In the genomic region with DNA sequence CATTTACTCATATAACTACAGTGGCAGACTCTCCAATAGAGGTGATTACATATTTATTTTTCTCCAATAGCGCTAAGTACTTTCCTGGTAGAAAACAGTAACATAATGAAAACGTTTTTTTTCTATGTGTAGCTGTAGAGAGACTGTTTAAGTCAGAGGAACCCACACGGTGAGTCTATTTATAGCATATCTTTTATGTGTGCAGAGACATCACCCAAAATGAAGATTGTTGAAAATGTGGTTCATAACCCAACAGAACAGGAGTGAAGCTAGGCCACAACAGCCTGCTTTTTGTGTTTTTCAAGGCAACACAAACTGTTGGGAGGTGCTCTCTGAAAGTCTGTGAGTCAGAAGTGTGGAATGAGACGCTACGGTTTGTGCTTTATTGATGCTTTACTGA, we compare ENCODE assay signal across 24 mouse cellular contexts. TPM values are rescaled to one million over a fixed set of nuclear protein-coding genes. Genes with fewer than 3 reads are reported as not detected.
DNase-seq lines count a peak whose midpoint lies in the region; ATAC-seq lines count a peak whose summit lies in the region.
"Had no signal": no experiment of that assay in that cellular context is flagged by ENCODE, and none has a peak within 500 bp of the region (broad histone marks: within the 10 kb centered on the region; RNA-seq: fewer than 3 reads in every experiment).

No protein-coding gene starts in this region.

- no peak overlapping the region for H3K4me3 ChIP-seq in heart, embryonic 15.5 days
- H3K4me3 ChIP-seq in heart, embryonic 10.5 days: no peak overlapping the region
- H3K4me3 ChIP-seq: embryonic facial prominence, embryonic 13.5 days; erythroblast, embryonic 14.5 days; forebrain, embryonic 12.5 days; midbrain, embryonic 15.5 days; neural tube, embryonic 13.5 days; stomach, embryonic 15.5 days had no signal

- ATAC-seq in heart, embryonic 15.5 days (replicated peaks; ENCODE audit: insufficient number of reproducible peaks, insufficient read depth, low FRiP score, low read depth): no peak
- peak; percentile 63 for ATAC-seq in CD4-positive, CD25-positive, alpha-beta regulatory T cell, adult 4 months
- ATAC-seq: midbrain, embryonic 15.5 days had no signal

- WGBS in heart, embryonic 15.5 days: 50% methylated on average over 5 of the region's 5 CpGs
- WGBS in heart, embryonic 10.5 days: 68% methylated on average over 5 of the region's 5 CpGs

- H3K27me3 ChIP-seq in heart, embryonic 15.5 days: no peaks in the 10 kb centered on the region
- no peaks in the 10 kb centered on the region for H3K27me3 ChIP-seq in heart, embryonic 10.5 days (ENCODE audit: insufficient read depth, poor library complexity, severe bottlenecking)
- H3K27me3 ChIP-seq: embryonic facial prominence, embryonic 13.5 days; forebrain, embryonic 12.5 days; midbrain, embryonic 15.5 days; neural tube, embryonic 13.5 days; stomach, embryonic 15.5 days had no signal

- H3K27ac ChIP-seq in heart, embryonic 15.5 days: peak overlapping the region; percentile 37; the same call in 1 of the 2 replicates
- H3K27ac ChIP-seq in heart, embryonic 10.5 days: no peak overlapping the region
- H3K27ac ChIP-seq: embryonic facial prominence, embryonic 13.5 days; forebrain, embryonic 12.5 days; kidney, postnatal 0 days; macrophage; midbrain, embryonic 15.5 days; neural tube, embryonic 13.5 days; stomach, embryonic 15.5 days had no signal

- no peak for DNase-seq in heart, embryonic 10.5 days (ENCODE audit: low spot score)
- DNase-seq in CD4-positive helper T cell, adult 2 months (ENCODE audit: low read depth, low spot score): peak; percentile 55
- DNase-seq in naive thymus-derived CD4-positive, alpha-beta T cell, adult 2 months (ENCODE audit: low read depth): peak; percentile 75
- DNase-seq in MN1 (ENCODE audit: low spot score): no peak
- DNase-seq in adrenal gland, postnatal 10 days: no peak
- DNase-seq: adrenal gland, adult 2 months; B cell, adult 2 months; cerebellum, adult 2 months; cerebellum, postnatal 36 days; embryo, embryonic 11 days; gastrocnemius, postnatal 14 days; heart, postnatal 10 days; kidney, adult 2 months; retina, postnatal 1 day had no signal

- no peaks in the 10 kb centered on the region for H3K36me3 ChIP-seq in heart, embryonic 15.5 days
- no peaks in the 10 kb centered on the region for H3K36me3 ChIP-seq in heart, embryonic 10.5 days
- H3K36me3 ChIP-seq: embryonic facial prominence, embryonic 13.5 days; forebrain, embryonic 12.5 days; midbrain, embryonic 15.5 days; neural tube, embryonic 13.5 days; stomach, embryonic 15.5 days had no signal

- H3K4me2 ChIP-seq in heart, embryonic 15.5 days: no peak overlapping the region
- H3K4me2 ChIP-seq: embryonic facial prominence, embryonic 13.5 days; forebrain, embryonic 12.5 days; midbrain, embryonic 15.5 days; neural tube, embryonic 13.5 days; stomach, embryonic 15.5 days had no signal

- H3K9me3 ChIP-seq in heart, embryonic 15.5 days (replicated peaks): no peaks in the 10 kb centered on the region
- H3K9me3 ChIP-seq in heart, embryonic 10.5 days: no peaks in the 10 kb centered on the region
- H3K9me3 ChIP-seq: embryonic facial prominence, embryonic 13.5 days; forebrain, embryonic 12.5 days; midbrain, embryonic 15.5 days; neural tube, embryonic 13.5 days; stomach, embryonic 15.5 days had no signal

- peaks cover 29% of the 10 kb centered on the region for H3K4me1 ChIP-seq in heart, embryonic 15.5 days (replicated peaks)
- peaks cover 16% of the 10 kb centered on the region for H3K4me1 ChIP-seq in heart, embryonic 10.5 days
- H3K4me1 ChIP-seq: embryonic facial prominence, embryonic 13.5 days; forebrain, embryonic 12.5 days; midbrain, embryonic 15.5 days; neural tube, embryonic 13.5 days; stomach, embryonic 15.5 days had no signal

- H3K9ac ChIP-seq in heart, embryonic 15.5 days: no peak overlapping the region
- H3K9ac ChIP-seq: embryonic facial prominence, embryonic 13.5 days; forebrain, embryonic 12.5 days; midbrain, embryonic 15.5 days; neural tube, embryonic 13.5 days; stomach, embryonic 15.5 days had no signal

RNA-seq across cellular contexts. Expression of a gene that starts 24.2 kb away (rescaled TPM):
- 2.9 and 3.6 TPM in 2 replicates for polyA plus RNA-seq in heart, embryonic 15.5 days (2015; fragmentation: Nextera tagmentation; extraction: Ambion mirVana)
- 3.0 and 3.8 TPM in 2 replicates for polyA plus RNA-seq in heart, embryonic 10.5 days (2016; fragmentation: Nextera tagmentation; extraction: Ambion mirVana)
- 1 to 10 TPM; 5.4 to 8.6 TPM for polyA plus RNA-seq in CD4-positive, CD25-positive, alpha-beta regulatory T cell, adult 4 months (2017; shearing (Covaris generic))
- total RNA-seq in adrenal gland, postnatal 10 days (2021): 10 to 100 TPM; 42.3 to 45.6 TPM

Comparison
In these comparisons a context has a peak if more than half of its experiments do, and no peak if none do; other contexts are left out.
1. DNase-seq: peak in CD4-positive helper T cell, adult 2 months (single experiment) and naive thymus-derived CD4-positive, alpha-beta T cell, adult 2 months (single experiment); none in heart, embryonic 10.5 days (single experiment), MN1 (single experiment) and adrenal gland, postnatal 10 days (single experiment).